In genomic region chr12:24961821-24962220, GRCm38 (mm10) we compare ENCODE assay signal across 20 mouse cellular contexts. TPM values are rescaled to one million over a fixed set of nuclear protein-coding genes. Genes with fewer than 3 reads are reported as not detected.
DNase-seq lines count a peak whose midpoint lies in the region; ATAC-seq and TF ChIP-seq lines count a peak whose summit lies in the region.
"Had no signal": no experiment of that assay in that cellular context is flagged by ENCODE, and none has a peak within 500 bp of the region (broad histone marks: within the 10 kb centered on the region; RNA-seq: fewer than 3 reads in every experiment).

No protein-coding gene starts in this region.

- peak; percentile 33 for DNase-seq in kidney, adult 11 months
- peak; percentile 44 for DNase-seq in kidney, adult 9 months
- peak; percentile 28 for DNase-seq in kidney, postnatal 10 days
- no peak for DNase-seq in thymus, postnatal 36 days
- no peak for DNase-seq in liver, postnatal 0 days
- no peak for DNase-seq in spleen, postnatal 36 days (ENCODE audit: low spot score in 2 of 2)
- DNase-seq: adrenal gland, postnatal 14 days; cerebellum, adult 11-12 months; cerebellum, adult 9-10 months; cerebellum, postnatal 25 days; gastrocnemius, postnatal 10 days; heart, adult 2 months; heart, postnatal 14 days had no signal

- no peak overlapping the region for H3K27ac ChIP-seq in kidney, embryonic 14.5 days (ENCODE audit: low read depth, low read length)
- no peak overlapping the region for H3K27ac ChIP-seq in liver, postnatal 0 days (ENCODE audit: low read depth)
- H3K27ac ChIP-seq: embryonic facial prominence, embryonic 12.5 days; heart, adult 2 months; heart, embryonic 15.5 days; hindbrain, embryonic 10.5 days had no signal

- no peak for TF ChIP-seq EP300 in liver, postnatal 0 days (IDR thresholded peaks at IDR 0.05; ENCODE audit: low read depth)

- H3K4me1 ChIP-seq in kidney, embryonic 14.5 days (ENCODE audit: control insufficient read depth, insufficient read depth, low read length), result no peaks in the 10 kb centered on the region; the same call in 1 of the 2 replicates
- H3K4me1 ChIP-seq in liver, postnatal 0 days (ENCODE audit: insufficient read depth), result no peaks in the 10 kb centered on the region
- H3K4me1 ChIP-seq: embryonic facial prominence, embryonic 12.5 days; hindbrain, embryonic 10.5 days had no signal

- no peak overlapping the region for H3K9ac ChIP-seq in kidney, embryonic 14.5 days (ENCODE audit: low read depth, low read length)
- no peak overlapping the region for H3K9ac ChIP-seq in liver, postnatal 0 days (replicated peaks)
- H3K9ac ChIP-seq: embryonic facial prominence, embryonic 12.5 days; heart, embryonic 15.5 days had no signal

- no peak for TF ChIP-seq CTCF in liver, postnatal 0 days (IDR thresholded peaks at IDR 0.05; ENCODE audit: low read depth)

- H3K4me3 ChIP-seq in kidney, embryonic 14.5 days (ENCODE audit: low read length), result no peak overlapping the region
- no peak overlapping the region for H3K4me3 ChIP-seq in liver, postnatal 0 days (ENCODE audit: low read depth, low read length)
- H3K4me3 ChIP-seq: embryonic facial prominence, embryonic 12.5 days; heart, adult 2 months; heart, embryonic 15.5 days; hindbrain, embryonic 10.5 days had no signal

- H3K36me3 ChIP-seq in kidney, embryonic 14.5 days (ENCODE audit: control insufficient read depth, insufficient read depth, low read length), result no peaks in the 10 kb centered on the region; the same call in 1 of the 2 replicates
- H3K36me3 ChIP-seq in liver, postnatal 0 days (replicated peaks; ENCODE audit: insufficient read depth, low read length), result no peaks in the 10 kb centered on the region
- H3K36me3 ChIP-seq: heart, embryonic 15.5 days had no signal

- 89% methylated on average over 7 of the region's 7 CpGs for WGBS in kidney, embryonic 14.5 days
- 90% methylated on average over 7 of the region's 7 CpGs for WGBS in liver, postnatal 0 days (ENCODE audit: insufficient replicate concordance)

- H3K4me2 ChIP-seq in kidney, embryonic 14.5 days (replicated peaks; ENCODE audit: low read depth, low read length), result no peak overlapping the region
- no peak overlapping the region for H3K4me2 ChIP-seq in liver, postnatal 0 days (ENCODE audit: low read depth, low read length)
- H3K4me2 ChIP-seq: embryonic facial prominence, embryonic 12.5 days; heart, embryonic 11.5 days; heart, embryonic 15.5 days had no signal

- ATAC-seq in kidney, embryonic 14.5 days (ENCODE audit: low FRiP score, low TSS enrichment), result no peak
- ATAC-seq in liver, postnatal 0 days, result no peak
- ATAC-seq: activated CD4-positive, CD25-positive, alpha-beta regulatory T cell, adult 4 months; forebrain, embryonic 16.5 days had no signal

- no peaks in the 10 kb centered on the region for H3K9me3 ChIP-seq in kidney, embryonic 14.5 days (ENCODE audit: control insufficient read depth, low read length)
- 0 out of 2 replicates have a peak, but pooled peaks cover 3% of the 10 kb centered on the region for H3K9me3 ChIP-seq in liver, postnatal 0 days (ENCODE audit: low read length)
- H3K9me3 ChIP-seq: embryonic facial prominence, embryonic 12.5 days; heart, embryonic 15.5 days had no signal

- H3K27me3 ChIP-seq in kidney, embryonic 14.5 days (ENCODE audit: control insufficient read depth, insufficient read depth, low read length), result no peaks in the 10 kb centered on the region
- H3K27me3 ChIP-seq in liver, postnatal 0 days (ENCODE audit: insufficient read depth, low read length), result no peaks in the 10 kb centered on the region
- H3K27me3 ChIP-seq: embryonic facial prominence, embryonic 12.5 days; heart, embryonic 15.5 days had no signal

RNA-seq across cellular contexts. Expression of gene Kidins220, which starts 12.9 kb away (rescaled TPM):
- polyA plus RNA-seq in kidney, embryonic 14.5 days (2014; fragmentation: Nextera tagmentation; extraction: Ambion mirVana), result 16.2 and 38.2 TPM in 2 replicates
- 3.7 and 4.4 TPM in 2 replicates for polyA plus RNA-seq in liver, postnatal 0 days (2015; fragmentation: Nextera tagmentation; extraction: Ambion mirVana)

Comparison
In these comparisons a context has a peak if more than half of its experiments do, and no peak if none do; other contexts are left out.
1. DNase-seq: peak in kidney, adult 11 months (single experiment), kidney, adult 9 months (single experiment) and kidney, postnatal 10 days (single experiment); none in thymus, postnatal 36 days (0 of 2), liver, postnatal 0 days (single experiment) and spleen, postnatal 36 days (0 of 2).